Mouse (Mus musculus): ENCODE results near the gene Gm9508. TPM values are rescaled to one million over a fixed set of nuclear protein-coding genes. Genes with fewer than 3 reads are reported as not detected.

Gm9508 gene
- total and polyA plus RNA-seq, 3 experiments: not detected

DNA sequence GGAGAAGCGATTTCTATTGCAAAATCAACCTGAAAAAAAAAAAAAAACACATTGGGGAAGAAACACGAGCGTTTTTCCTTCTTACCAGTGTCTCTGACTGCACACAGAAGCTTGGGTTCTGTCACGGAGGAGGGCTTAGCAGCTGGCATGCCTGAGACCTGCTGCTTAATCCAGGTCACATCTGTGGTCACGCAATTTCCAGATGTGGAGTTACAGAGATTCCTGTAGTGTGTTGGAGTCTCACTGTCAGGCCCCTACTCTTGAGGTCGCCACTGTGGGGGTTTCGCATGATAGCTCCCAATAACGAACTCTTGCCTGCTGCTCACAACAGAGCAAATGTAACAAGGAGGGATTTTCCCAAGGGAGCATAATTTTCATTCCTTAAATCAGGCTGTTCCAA is 12.9 kb downstream of the Gm9508 start:
- H3K9me3 ChIP-seq (replicated peaks; ENCODE audit: low read length): no peaks in the 10 kb centered on the region
- H3K4me3 ChIP-seq (replicated peaks in 1 of 3; ENCODE audit: low read depth in 2 of 3, low read length in 2 of 3, poor library complexity in 1 of 3): no peak overlapping the region
- TF ChIP-seq RCOR1 (conservative IDR thresholded peaks at IDR 0.05; ENCODE audit: low read depth, low read length) (no peak), PAX5 (IDR thresholded peaks at IDR 0.05; ENCODE audit: low read length) (no peak), SIN3A (IDR thresholded peaks at IDR 0.05; ENCODE audit: low read length) (no peak), GABPA (IDR thresholded peaks at IDR 0.05; ENCODE audit: insufficient replicate concordance, low read depth, low read length) (no peak), MXI1 (IDR thresholded peaks at IDR 0.05; ENCODE audit: low read depth, low read length) (no peak), NRF1 (IDR thresholded peaks at IDR 0.05; ENCODE audit: low read depth, low read length) (no peak), USF2 (conservative IDR thresholded peaks at IDR 0.05; ENCODE audit: low read depth, low read length) (no peak), POLR2A (IDR thresholded peaks at IDR 0.05; ENCODE audit: low read depth, low read length) (no peak), IRF4 (IDR thresholded peaks at IDR 0.05; ENCODE audit: low read depth, low read length) (no peak), CTCF (conservative IDR thresholded peaks at IDR 0.05 in 1 of 2, IDR thresholded peaks at IDR 0.05 in 1 of 2; ENCODE audit: low read depth in 2 of 2, low read length in 2 of 2) (no peak)
- dilution Hi-C loops (cut with MboI; ENCODE audit: extremely low pct_ligation_motif_present, extremely low pct_unique_long_range_greater_than_20kb, low sequenced_read_pairs): no loop called here
- in situ Hi-C loops (cut with MboI; ENCODE audit: low pct_ligation_motif_present, low pct_unique_long_range_greater_than_20kb, low sequenced_read_pairs): no loop called here
- H3K27me3 ChIP-seq (replicated peaks): peaks cover 31% of the 10 kb centered on the region
- H3K4me2 ChIP-seq (ENCODE audit: insufficient read depth, low read depth, poor library complexity, severe bottlenecking): no peak overlapping the region
- H3K27ac ChIP-seq (ENCODE audit: insufficient read depth, low read depth): no peak overlapping the region
- no peaks in the 10 kb centered on the region for H3K36me3 ChIP-seq (replicated peaks in 1 of 2; ENCODE audit: control insufficient read depth in 1 of 2, insufficient read depth in 1 of 2, low read length in 1 of 2)
- peaks cover 2 to 37% of the 10 kb centered on the region in 2 experiments for H3K4me1 ChIP-seq (ENCODE audit: control insufficient read depth in 1 of 2, insufficient read depth in 2 of 2)
- no peaks in the 10 kb centered on the region for H3K79me2 ChIP-seq (replicated peaks; ENCODE audit: control insufficient read depth, extremely low read depth, insufficient read depth, poor library complexity, severe bottlenecking)
- H3K9ac ChIP-seq (ENCODE audit: insufficient read depth, low read depth): no peak overlapping the region
- DNase-seq (ENCODE audit: extremely low read depth): no peak

GRCm38 (mm10) chr10:77682994-77683393 is 14.0 kb downstream of the Gm9508 start:
- in situ Hi-C loops (cut with MboI; ENCODE audit: low pct_ligation_motif_present, low pct_unique_long_range_greater_than_20kb, low sequenced_read_pairs): no loop called here
- peaks cover 30% of the 10 kb centered on the region for H3K27me3 ChIP-seq (replicated peaks)
- no peak for DNase-seq (ENCODE audit: extremely low read depth)

GRCm38 (mm10) chr10:77677562-77677961 is 19.5 kb downstream of the Gm9508 start:
- Histone ChIP-seq H3K27ac (ENCODE audit: insufficient read depth, low read depth) (no peak overlapping the region), H3K79me2 (replicated peaks; ENCODE audit: control insufficient read depth, extremely low read depth, insufficient read depth, poor library complexity, severe bottlenecking) (no peaks in the 10 kb centered on the region), H3K4me1 (ENCODE audit: control insufficient read depth in 1 of 2, insufficient read depth in 2 of 2) (peaks cover 27 to 56% of the 10 kb centered on the region in 2 experiments), H3K27me3 (replicated peaks) (peaks cover 32% of the 10 kb centered on the region), H3K9ac (ENCODE audit: insufficient read depth, low read depth) (no peak overlapping the region), H3K9me3 (replicated peaks; ENCODE audit: low read length) (no peaks in the 10 kb centered on the region), H3K4me3 (replicated peaks in 1 of 3; ENCODE audit: low read depth in 2 of 3, low read length in 2 of 3, poor library complexity in 1 of 3) (peak overlapping the region in 1 of 3 experiments; percentile 35), H3K36me3 (replicated peaks in 1 of 2; ENCODE audit: control insufficient read depth in 1 of 2, insufficient read depth in 1 of 2, low read length in 1 of 2) (no peaks in the 10 kb centered on the region), H3K4me2 (ENCODE audit: insufficient read depth, low read depth, poor library complexity, severe bottlenecking) (peak overlapping the region; percentile 72)
- in situ Hi-C loops (cut with MboI; ENCODE audit: low pct_ligation_motif_present, low pct_unique_long_range_greater_than_20kb, low sequenced_read_pairs): no loop called here
- dilution Hi-C loops (cut with MboI; ENCODE audit: extremely low pct_ligation_motif_present, extremely low pct_unique_long_range_greater_than_20kb, low sequenced_read_pairs): no loop called here
- DNase-seq (ENCODE audit: extremely low read depth): no peak
- peak; percentile 34; the same call in 1 of the 2 replicates for TF ChIP-seq BHLHE40 (IDR thresholded peaks at IDR 0.05; ENCODE audit: low read depth, low read length)
- TF ChIP-seq NRF1 (IDR thresholded peaks at IDR 0.05; ENCODE audit: low read depth, low read length): peak; percentile 34; the same call in 1 of the 2 replicates
- peak; percentile 91 for TF ChIP-seq UBTF (IDR thresholded peaks at IDR 0.05; ENCODE audit: low read depth, low read length)
- TF ChIP-seq EP300 (IDR thresholded peaks at IDR 0.05; ENCODE audit: low read length): no peak
- TF ChIP-seq TCF12 (IDR thresholded peaks at IDR 0.05; ENCODE audit: low read depth, low read length): peak; percentile 41; the same call in 1 of the 2 replicates
- TF ChIP-seq MEF2A (IDR thresholded peaks at IDR 0.05; ENCODE audit: borderline replicate concordance, low read depth, low read length): 0 out of 2 replicates have a peak, but pooled peaks have one; percentile 22
- TF ChIP-seq IRF4 (IDR thresholded peaks at IDR 0.05; ENCODE audit: low read depth, low read length): 0 out of 2 replicates have a peak, but pooled peaks have one; percentile 15
- TF ChIP-seq E2F4 (IDR thresholded peaks at IDR 0.05; ENCODE audit: insufficient replicate concordance, low read depth, low read length): 0 out of 2 replicates have a peak, but pooled peaks have one; percentile 22
- no peak for TF ChIP-seq MXI1 (IDR thresholded peaks at IDR 0.05; ENCODE audit: low read depth, low read length)

More at GRCm38 (mm10) chr10:77682994-77683393, 14.0 kb downstream of the Gm9508 start:
- Histone ChIP-seq H3K4me1 (ENCODE audit: control insufficient read depth in 1 of 2, insufficient read depth in 2 of 2) (peaks cover 2 to 32% of the 10 kb centered on the region in 2 experiments), H3K4me3 (replicated peaks in 1 of 3; ENCODE audit: low read depth in 2 of 3, low read length in 2 of 3, poor library complexity in 1 of 3) (no peak overlapping the region), H3K27ac (ENCODE audit: insufficient read depth, low read depth) (no peak overlapping the region), H3K9ac (ENCODE audit: insufficient read depth, low read depth) (no peak overlapping the region), H3K9me3 (replicated peaks; ENCODE audit: low read length) (no peaks in the 10 kb centered on the region), H3K79me2 (replicated peaks; ENCODE audit: control insufficient read depth, extremely low read depth, insufficient read depth, poor library complexity, severe bottlenecking) (no peaks in the 10 kb centered on the region), H3K36me3 (replicated peaks in 1 of 2; ENCODE audit: control insufficient read depth in 1 of 2, insufficient read depth in 1 of 2, low read length in 1 of 2) (no peaks in the 10 kb centered on the region), H3K4me2 (ENCODE audit: insufficient read depth, low read depth, poor library complexity, severe bottlenecking) (no peak overlapping the region)
- dilution Hi-C loops (cut with MboI; ENCODE audit: extremely low pct_ligation_motif_present, extremely low pct_unique_long_range_greater_than_20kb, low sequenced_read_pairs): no loop called here
- TF ChIP-seq MAFK (IDR thresholded peaks at IDR 0.05; ENCODE audit: insufficient replicate concordance, low read length) (no peak), ZKSCAN1 (IDR thresholded peaks at IDR 0.05; ENCODE audit: borderline replicate concordance, low read depth, low read length) (no peak), NRF1 (IDR thresholded peaks at IDR 0.05; ENCODE audit: low read depth, low read length) (no peak), SIN3A (IDR thresholded peaks at IDR 0.05; ENCODE audit: low read length) (no peak), MYC (IDR thresholded peaks at IDR 0.05; ENCODE audit: low read depth, low read length) (no peak)
